Mouse (Mus musculus) limb, embryonic 13.5 days (tissue): ENCODE measurements around the gene Gata2. TPM values are rescaled to one million over a fixed set of nuclear protein-coding genes. Genes with fewer than 3 reads are reported as not detected.
A peak's percentile ranks its signal among the peaks of the same experiment; 100 is the strongest.

Source experiments
- ATAC-seq: fragments of 200-750 bp; cut with Nextera tagmentation; 2 replicates; pipeline ENCODE4 v1.8.0; 2017; ENCODE audit warnings: low read depth, moderate number of reproducible peaks, moderate TSS enrichment; ENCODE audit not compliant: low FRiP score
- H3K27ac ChIP-seq: fragments of 300-500 bp; sonication (generic); 2 replicates; pipeline ENCODE4 v1.5.1; 2015; ENCODE audit warnings: inconsistent platforms, mild to moderate bottlenecking, moderate library complexity
- H3K27me3 ChIP-seq: fragments of 300-500 bp; sonication (generic); 2 replicates; pipeline ENCODE4 v1.6.1; 2015; ENCODE audit warnings: mild to moderate bottlenecking, inconsistent platforms
- H3K36me3 ChIP-seq: fragments of 300-500 bp; sonication (generic); 2 replicates; pipeline ENCODE4 v1.6.1; 2015; ENCODE audit warnings: inconsistent platforms, mild to moderate bottlenecking, moderate library complexity
- H3K4me1 ChIP-seq: fragments of 300-500 bp; sonication (generic); 2 replicates; pipeline ENCODE4 v1.6.1; 2015; ENCODE audit warnings: inconsistent platforms
- H3K4me2 ChIP-seq: fragments of 300-500 bp; sonication (generic); replicated peaks from 2 replicates; pipeline ENCODE4 v1.6.1; 2015; ENCODE audit warnings: inconsistent platforms, mild to moderate bottlenecking, moderate library complexity
- H3K4me3 ChIP-seq: fragments of 300-500 bp; sonication (generic); 2 replicates; pipeline ENCODE4 v1.5.1; 2015; ENCODE audit warnings: moderate library complexity, mild to moderate bottlenecking, inconsistent platforms
- H3K9ac ChIP-seq: fragments of 300-500 bp; sonication (generic); 2 replicates; pipeline ENCODE4 v1.6.1; 2015; ENCODE audit warnings: mild to moderate bottlenecking, inconsistent platforms
- H3K9me3 ChIP-seq: fragments of 300-500 bp; sonication (generic); 2 replicates; pipeline ENCODE4 v1.6.1; 2016; ENCODE audit warnings: inconsistent platforms
- WGBS: fragments of 180-500 bp; shearing (Covaris S2); methylation state at CpG from one replicate; pipeline ENCODE4 v1.1.7; 2015; 5-methylcytosine and 5-hydroxymethylcytosine counted together
- polyA plus RNA-seq: library from polyadenylated mRNA; unstranded; fragments of >200 nt; fragmentation: Nextera tagmentation; extraction: Ambion mirVana; gene quantifications from 2 replicates; pipeline ENCODE4 v1.2.1, GENCODE M21; 2015

The Gata2 gene
- polyA plus RNA-seq, 1 experiment from 2014 or later, result 12.0 TPM

GRCm38 (mm10) chr6:88196733-88197312, 3.1 kb downstream of the Gata2 start:
- Histone ChIP-seq H3K4me1 (peaks cover 59% of the 10 kb centered on the region), H3K27ac (no peak overlapping the region), H3K27me3 (peaks cover 100% of the 10 kb centered on the region), H3K4me2 (peak overlapping the region; percentile 78), H3K4me3 (peak overlapping the region; percentile 51), H3K9me3 (no peaks in the 10 kb centered on the region), H3K36me3 (no peaks in the 10 kb centered on the region), H3K9ac (peak overlapping the region; percentile 51)
- under 1% methylated on average over 42 of the region's 44 CpGs for WGBS
- ATAC-seq, result no peak

- no peak for ATAC-seq
- Histone ChIP-seq H3K27me3 (peaks cover 100% of the 10 kb centered on the region), H3K4me2 (peak overlapping the region; percentile 78), H3K4me1 (peaks cover 59% of the 10 kb centered on the region), H3K27ac (no peak overlapping the region), H3K36me3 (no peaks in the 10 kb centered on the region), H3K4me3 (peak overlapping the region; percentile 51), H3K9me3 (no peaks in the 10 kb centered on the region), H3K9ac (peak overlapping the region; percentile 51)
- under 1% methylated on average over 38 of the region's 39 CpGs for WGBS
Measured at GRCm38 (mm10) chr6:88197313-88198069, 3.8 kb downstream of the Gata2 start.

- Histone ChIP-seq H3K4me1 (peaks cover 62% of the 10 kb centered on the region), H3K9ac (peak overlapping the region; percentile 62), H3K9me3 (no peaks in the 10 kb centered on the region), H3K27me3 (peaks cover 99% of the 10 kb centered on the region), H3K4me3 (peak overlapping the region; percentile 51), H3K36me3 (no peaks in the 10 kb centered on the region), H3K27ac (no peak overlapping the region), H3K4me2 (peak overlapping the region; percentile 78)
- under 1% methylated on average over 58 of the region's 62 CpGs for WGBS
- ATAC-seq, result peak; percentile 74
Measured at GRCm38 (mm10) chr6:88198070-88198940, 4.6 kb downstream of the Gata2 start.

GRCm38 (mm10) chr6:88199001-88199717, 5.5 kb downstream of the Gata2 start:
- no peak for ATAC-seq
- 1% methylated on average over 39 of the region's 39 CpGs for WGBS
- Histone ChIP-seq H3K27ac (no peak overlapping the region), H3K9me3 (no peaks in the 10 kb centered on the region), H3K4me2 (peak overlapping the region; percentile 78), H3K4me1 (peaks cover 62% of the 10 kb centered on the region), H3K36me3 (no peaks in the 10 kb centered on the region), H3K9ac (peak overlapping the region; percentile 62), H3K27me3 (peaks cover 99% of the 10 kb centered on the region), H3K4me3 (peak overlapping the region; percentile 51)

- 4% methylated on average over 50 of the region's 50 CpGs for WGBS
- H3K4me2 ChIP-seq, result peak overlapping the region; percentile 78
- no peak for ATAC-seq
- H3K4me1 ChIP-seq, result peaks cover 63% of the 10 kb centered on the region
- peak overlapping the region; percentile 51 for H3K4me3 ChIP-seq
- peaks cover 99% of the 10 kb centered on the region for H3K27me3 ChIP-seq
- no peaks in the 10 kb centered on the region for H3K36me3 ChIP-seq
- peak overlapping the region; percentile 62; the same call in 1 of the 2 replicates for H3K9ac ChIP-seq
- no peak overlapping the region for H3K27ac ChIP-seq
- H3K9me3 ChIP-seq, result no peaks in the 10 kb centered on the region
Measured at GRCm38 (mm10) chr6:88199718-88200692, 6.3 kb downstream of the Gata2 start.

- 14% methylated on average over 20 of the region's 20 CpGs for WGBS
- H3K4me3 ChIP-seq, result peak overlapping the region; percentile 51
- no peak overlapping the region for H3K9ac ChIP-seq
- H3K27ac ChIP-seq, result no peak overlapping the region
- H3K36me3 ChIP-seq, result no peaks in the 10 kb centered on the region
- no peak for ATAC-seq
- H3K27me3 ChIP-seq, result peaks cover 99% of the 10 kb centered on the region
- H3K4me1 ChIP-seq, result peaks cover 63% of the 10 kb centered on the region
- peak overlapping the region; percentile 78 for H3K4me2 ChIP-seq
- no peaks in the 10 kb centered on the region for H3K9me3 ChIP-seq
Measured at GRCm38 (mm10) chr6:88200693-88201609, 7.3 kb downstream of the Gata2 start.

- H3K36me3 ChIP-seq, result no peaks in the 10 kb centered on the region
- no peak overlapping the region for H3K27ac ChIP-seq
- H3K4me1 ChIP-seq, result peaks cover 51% of the 10 kb centered on the region
- WGBS, result 18% methylated on average over 15 of the region's 15 CpGs
- ATAC-seq, result no peak
- no peak overlapping the region for H3K4me2 ChIP-seq
- no peak overlapping the region for H3K9ac ChIP-seq
- H3K27me3 ChIP-seq, result peaks cover 98% of the 10 kb centered on the region
- no peak overlapping the region for H3K4me3 ChIP-seq
- no peaks in the 10 kb centered on the region for H3K9me3 ChIP-seq
Measured at GRCm38 (mm10) chr6:88201926-88202700, 8.4 kb downstream of the Gata2 start.

- H3K9me3 ChIP-seq, result no peaks in the 10 kb centered on the region
- no peak for ATAC-seq
- H3K27me3 ChIP-seq, result peaks cover 98% of the 10 kb centered on the region
- no peak overlapping the region for H3K9ac ChIP-seq
- H3K4me3 ChIP-seq, result peak overlapping the region; percentile 6; the same call in 1 of the 2 replicates
- H3K36me3 ChIP-seq, result no peaks in the 10 kb centered on the region
- H3K4me1 ChIP-seq, result peaks cover 41% of the 10 kb centered on the region
- no peak overlapping the region; the same call in 1 of the 2 replicates for H3K27ac ChIP-seq
- WGBS, result 3% methylated on average over 23 of the region's 24 CpGs
- H3K4me2 ChIP-seq, result peak overlapping the region; percentile 23
Measured at GRCm38 (mm10) chr6:88202921-88203690, 9.4 kb downstream of the Gata2 start.

- Histone ChIP-seq H3K4me2 (no peak overlapping the region), H3K4me3 (no peak overlapping the region), H3K9me3 (no peaks in the 10 kb centered on the region), H3K27me3 (peaks cover 97% of the 10 kb centered on the region), H3K9ac (no peak overlapping the region), H3K36me3 (no peaks in the 10 kb centered on the region), H3K27ac (no peak overlapping the region; the same call in 1 of the 2 replicates), H3K4me1 (peaks cover 35% of the 10 kb centered on the region)
- no peak for ATAC-seq
- WGBS, result 11% methylated on average over 10 of the region's 10 CpGs
Measured at GRCm38 (mm10) chr6:88203791-88204405, 10.2 kb downstream of the Gata2 start.
